Mouse (Mus musculus): ENCODE data around the gene Tmem88b. TPM values are rescaled to one million over a fixed set of nuclear protein-coding genes. Genes with fewer than 3 reads are reported as not detected.
A peak's percentile ranks its signal among the peaks of the same experiment; 100 is the strongest.

Tmem88b gene
- polyA plus RNA-seq, 1 experiment from 2014 or later, result 1.7 TPM

GRCm38 (mm10) chr4:155736421-155736820, 49.3 kb downstream of the Tmem88b start:
- ATAC-seq (replicated peaks; ENCODE audit: insufficient number of reproducible peaks, insufficient read depth, low FRiP score, low read depth), result no peak
- 86% methylated on average over 5 of the region's 5 CpGs for WGBS
- Histone ChIP-seq H3K4me3 (no peak overlapping the region), H3K27me3 (no peaks in the 10 kb centered on the region), H3K9ac (no peak overlapping the region), H3K4me2 (no peak overlapping the region; the same call in 1 of the 2 replicates), H3K36me3 (peaks cover 15% of the 10 kb centered on the region), H3K27ac (no peak overlapping the region), H3K9me3 (replicated peaks) (no peaks in the 10 kb centered on the region), H3K4me1 (replicated peaks) (peaks cover 34% of the 10 kb centered on the region)

- peak overlapping the region; percentile 95 for H3K4me2 ChIP-seq
- WGBS, result 74% methylated on average over 5 of the region's 5 CpGs
- no peaks in the 10 kb centered on the region for H3K9me3 ChIP-seq (replicated peaks)
- H3K4me3 ChIP-seq, result peak overlapping the region; percentile 86
- H3K27me3 ChIP-seq, result no peaks in the 10 kb centered on the region
- H3K9ac ChIP-seq, result peak overlapping the region; percentile 77
- peaks cover 34% of the 10 kb centered on the region for H3K4me1 ChIP-seq (replicated peaks)
- 0 out of 2 replicates have a peak overlapping the region, but pooled peaks have one; percentile 87 for H3K27ac ChIP-seq
- ATAC-seq (replicated peaks; ENCODE audit: insufficient number of reproducible peaks, insufficient read depth, low FRiP score, low read depth), result no peak
- H3K36me3 ChIP-seq, result peaks cover 8% of the 10 kb centered on the region
Observed at GRCm38 (mm10) chr4:155735788-155736187, 49.9 kb downstream of the Tmem88b start.

- peak; percentile 72 for ATAC-seq (replicated peaks; ENCODE audit: insufficient number of reproducible peaks, insufficient read depth, low FRiP score, low read depth)
- peak overlapping the region; percentile 77 for H3K9ac ChIP-seq
- H3K36me3 ChIP-seq, result peaks cover 2% of the 10 kb centered on the region
- no peaks in the 10 kb centered on the region for H3K27me3 ChIP-seq
- under 1% methylated on average over 61 of the region's 79 CpGs for WGBS
- peaks cover 31% of the 10 kb centered on the region for H3K4me1 ChIP-seq (replicated peaks)
- H3K4me3 ChIP-seq, result peak overlapping the region; percentile 86
- peak overlapping the region; percentile 95 for H3K4me2 ChIP-seq
- H3K9me3 ChIP-seq (replicated peaks), result no peaks in the 10 kb centered on the region
- peak overlapping the region; percentile 87 for H3K27ac ChIP-seq
Observed at GRCm38 (mm10) chr4:155734951-155735702, 50.5 kb downstream of the Tmem88b start.

- 2% methylated on average over 19 of the region's 35 CpGs for WGBS
- no peaks in the 10 kb centered on the region; the same call in 1 of the 2 replicates for H3K36me3 ChIP-seq
- peaks cover 25% of the 10 kb centered on the region for H3K4me1 ChIP-seq (replicated peaks)
- no peaks in the 10 kb centered on the region for H3K9me3 ChIP-seq (replicated peaks)
- peak within 1 kb of the TSS; percentile 95 for H3K4me2 ChIP-seq
- peak; percentile 88 for ATAC-seq (replicated peaks; ENCODE audit: insufficient number of reproducible peaks, insufficient read depth, low FRiP score, low read depth)
- peak within 1 kb of the TSS; percentile 77 for H3K9ac ChIP-seq
- H3K27me3 ChIP-seq, result no peaks in the 10 kb centered on the region
- peak within 1 kb of the TSS; percentile 87 for H3K27ac ChIP-seq
- peak within 1 kb of the TSS; percentile 86 for H3K4me3 ChIP-seq
Observed at GRCm38 (mm10) chr4:155734350-155734941, 51.2 kb downstream of the Tmem88b start, which contains the start of gene Tmem240. TSS of gene Tmem240 (plus strand) at chr4:155734800.

- Histone ChIP-seq H3K4me1 (replicated peaks) (peaks cover 22% of the 10 kb centered on the region), H3K27ac (0 out of 2 replicates have a peak overlapping the region, but pooled peaks have one; percentile 87), H3K9ac (no peak overlapping the region), H3K4me3 (no peak overlapping the region), H3K4me2 (no peak overlapping the region), H3K9me3 (replicated peaks) (no peaks in the 10 kb centered on the region), H3K36me3 (no peaks in the 10 kb centered on the region; the same call in 1 of the 2 replicates), H3K27me3 (no peaks in the 10 kb centered on the region)
- ATAC-seq (replicated peaks; ENCODE audit: insufficient number of reproducible peaks, insufficient read depth, low FRiP score, low read depth), result no peak
- 87% methylated on average over 10 of the region's 10 CpGs for WGBS
Observed at GRCm38 (mm10) chr4:155733267-155733666, 52.4 kb downstream of the Tmem88b start.

Small RNA genes within 50 kb of the gene (microRNA-seq; reads per million reads assigned to microRNA genes)
- not detected for gene Gm27743

Other genes starting within 250 kb of the Tmem88b start
- gene Nadk, start 223.5 kb downstream of the Tmem88b start, polyA plus RNA-seq (2015; fragmentation: Nextera tagmentation; extraction: Ambion mirVana), result 40.9 and 55.3 TPM in 2 replicates
- gene Slc35e2, start 184.5 kb downstream of the Tmem88b start, polyA plus RNA-seq (2015; fragmentation: Nextera tagmentation; extraction: Ambion mirVana), result 5.8 and 6.7 TPM in 2 replicates
- 38.4 and 41.8 TPM in 2 replicates for gene Cdk11b, start 161.0 kb downstream of the Tmem88b start, polyA plus RNA-seq (2015; fragmentation: Nextera tagmentation; extraction: Ambion mirVana)
- not detected in 2 replicates for gene Gm10563, start 140.5 kb downstream of the Tmem88b start, polyA plus RNA-seq (2015; fragmentation: Nextera tagmentation; extraction: Ambion mirVana)
- gene Mmp23, start 132.5 kb downstream of the Tmem88b start, polyA plus RNA-seq (2015; fragmentation: Nextera tagmentation; extraction: Ambion mirVana), result 65.5 and 74.9 TPM in 2 replicates
- gene Mib2, start 116.7 kb downstream of the Tmem88b start, polyA plus RNA-seq (2015; fragmentation: Nextera tagmentation; extraction: Ambion mirVana), result 17.3 and 23.4 TPM in 2 replicates
- 3.8 and 5.0 TPM in 2 replicates for gene Fndc10, start 91.5 kb downstream of the Tmem88b start, polyA plus RNA-seq (2015; fragmentation: Nextera tagmentation; extraction: Ambion mirVana)
- gene Ssu72, start 81.1 kb downstream of the Tmem88b start, polyA plus RNA-seq (2015; fragmentation: Nextera tagmentation; extraction: Ambion mirVana), result 97.0 and 107 TPM in 2 replicates
- gene Tmem240, start 51.1 kb downstream of the Tmem88b start, polyA plus RNA-seq (2015; fragmentation: Nextera tagmentation; extraction: Ambion mirVana), result 0.53 and 0.56 TPM in 2 replicates
- gene Atad3a, start 24.8 kb downstream of the Tmem88b start, polyA plus RNA-seq (2015; fragmentation: Nextera tagmentation; extraction: Ambion mirVana), result 88.9 and 108 TPM in 2 replicates
- gene Vwa1, start 11.2 kb downstream of the Tmem88b start, polyA plus RNA-seq (2015; fragmentation: Nextera tagmentation; extraction: Ambion mirVana), result 5.9 and 7.8 TPM in 2 replicates
- 0.13 TPM in 1 of 2 replicates, not detected in the other for gene Ankrd65, start 4.6 kb upstream of the Tmem88b start, polyA plus RNA-seq (2015; fragmentation: Nextera tagmentation; extraction: Ambion mirVana)
- 131 TPM in 2 replicates for gene Mrpl20, start 17.0 kb upstream of the Tmem88b start, polyA plus RNA-seq (2015; fragmentation: Nextera tagmentation; extraction: Ambion mirVana)
- gene Ccnl2, start 26.6 kb upstream of the Tmem88b start, polyA plus RNA-seq (2015; fragmentation: Nextera tagmentation; extraction: Ambion mirVana), result 106 and 123 TPM in 2 replicates
- 121 and 124 TPM in 2 replicates for gene Aurkaip1, start 45.4 kb upstream of the Tmem88b start, polyA plus RNA-seq (2015; fragmentation: Nextera tagmentation; extraction: Ambion mirVana)
- gene Mxra8, start 53.8 kb upstream of the Tmem88b start, polyA plus RNA-seq (2015; fragmentation: Nextera tagmentation; extraction: Ambion mirVana), result 72.7 and 91.4 TPM in 2 replicates
- gene Dvl1, start 61.5 kb upstream of the Tmem88b start, polyA plus RNA-seq (2015; fragmentation: Nextera tagmentation; extraction: Ambion mirVana), result 8.1 and 12.2 TPM in 2 replicates
- 0.14 TPM in 2 replicates for gene Tas1r3, start 77.5 kb upstream of the Tmem88b start, polyA plus RNA-seq (2015; fragmentation: Nextera tagmentation; extraction: Ambion mirVana)
- 7.8 and 10.3 TPM in 2 replicates for gene Cptp, start 83.6 kb upstream of the Tmem88b start, polyA plus RNA-seq (2015; fragmentation: Nextera tagmentation; extraction: Ambion mirVana)
- 27.3 and 41.4 TPM in 2 replicates for gene Ints11, start 83.7 kb upstream of the Tmem88b start, polyA plus RNA-seq (2015; fragmentation: Nextera tagmentation; extraction: Ambion mirVana)
- gene Pusl1, start 105.9 kb upstream of the Tmem88b start, polyA plus RNA-seq (2015; fragmentation: Nextera tagmentation; extraction: Ambion mirVana), result 28.7 and 32.4 TPM in 2 replicates
- gene Acap3, start 105.9 kb upstream of the Tmem88b start, polyA plus RNA-seq (2015; fragmentation: Nextera tagmentation; extraction: Ambion mirVana), result 8.2 and 13.5 TPM in 2 replicates
- 71.7 and 79.0 TPM in 2 replicates for gene Ube2j2, start 158.0 kb upstream of the Tmem88b start, polyA plus RNA-seq (2015; fragmentation: Nextera tagmentation; extraction: Ambion mirVana)
- gene C1qtnf12, start 176.4 kb upstream of the Tmem88b start, polyA plus RNA-seq (2015; fragmentation: Nextera tagmentation; extraction: Ambion mirVana), result 24.9 and 31.3 TPM in 2 replicates
- gene B3galt6, start 206.8 kb upstream of the Tmem88b start, polyA plus RNA-seq (2015; fragmentation: Nextera tagmentation; extraction: Ambion mirVana), result 7.7 and 10.0 TPM in 2 replicates
- 105 and 127 TPM in 2 replicates for gene Sdf4, start 207.0 kb upstream of the Tmem88b start, polyA plus RNA-seq (2015; fragmentation: Nextera tagmentation; extraction: Ambion mirVana)
- 0.36 and 0.55 TPM in 2 replicates for gene Tnfrsf4, start 228.0 kb upstream of the Tmem88b start, polyA plus RNA-seq (2015; fragmentation: Nextera tagmentation; extraction: Ambion mirVana)
- 1.9 and 2.9 TPM in 2 replicates for gene Tnfrsf18, start 240.3 kb upstream of the Tmem88b start, polyA plus RNA-seq (2015; fragmentation: Nextera tagmentation; extraction: Ambion mirVana)